Mouse (Mus musculus): ENCODE measurements around the gene Gm4131.

Gene Gm4131

GRCm38 (mm10) chr14:62468119-62468752 lies 98.5 kb downstream of the Gm4131 start:
- H3K4me3 ChIP-seq (replicated peaks; ENCODE audit: low read length), result no peak overlapping the region
- no peaks in the 10 kb centered on the region for H3K9me3 ChIP-seq (ENCODE audit: low read length)

GRCm38 (mm10) chr14:62464966-62465365 lies 101.8 kb downstream of the Gm4131 start:
- Histone ChIP-seq H3K9me3 (ENCODE audit: low read length) (no peaks in the 10 kb centered on the region), H3K4me1 (replicated peaks; ENCODE audit: low read depth, low read length) (peaks cover 22% of the 10 kb centered on the region), H3K27me3 (ENCODE audit: insufficient read depth, low read length) (peaks cover 15% of the 10 kb centered on the region), H3K4me3 (replicated peaks; ENCODE audit: low read length) (peak overlapping the region; percentile 61), H3K36me3 (ENCODE audit: insufficient read depth, low read length) (no peaks in the 10 kb centered on the region)
- TF ChIP-seq CTCF (conservative IDR thresholded peaks at IDR 0.05; ENCODE audit: low read length), result no peak
- TF ChIP-seq POU5F1 (IDR thresholded peaks at IDR 0.05; ENCODE audit: borderline replicate concordance, low read length), result no peak

More at GRCm38 (mm10) chr14:62468119-62468752, 98.5 kb downstream of the Gm4131 start:
- no peak for TF ChIP-seq NANOG (IDR thresholded peaks at IDR 0.05; ENCODE audit: borderline replicate concordance, low read length)
- no peak for TF ChIP-seq CTCF (conservative IDR thresholded peaks at IDR 0.05; ENCODE audit: low read length)
- no peak for TF ChIP-seq POU5F1 (IDR thresholded peaks at IDR 0.05; ENCODE audit: borderline replicate concordance, low read length)
- peaks cover 22% of the 10 kb centered on the region for H3K4me1 ChIP-seq (replicated peaks; ENCODE audit: low read depth, low read length)
- peaks cover 11% of the 10 kb centered on the region for H3K27me3 ChIP-seq (ENCODE audit: insufficient read depth, low read length)
- H3K36me3 ChIP-seq (ENCODE audit: insufficient read depth, low read length), result no peaks in the 10 kb centered on the region

DNA sequence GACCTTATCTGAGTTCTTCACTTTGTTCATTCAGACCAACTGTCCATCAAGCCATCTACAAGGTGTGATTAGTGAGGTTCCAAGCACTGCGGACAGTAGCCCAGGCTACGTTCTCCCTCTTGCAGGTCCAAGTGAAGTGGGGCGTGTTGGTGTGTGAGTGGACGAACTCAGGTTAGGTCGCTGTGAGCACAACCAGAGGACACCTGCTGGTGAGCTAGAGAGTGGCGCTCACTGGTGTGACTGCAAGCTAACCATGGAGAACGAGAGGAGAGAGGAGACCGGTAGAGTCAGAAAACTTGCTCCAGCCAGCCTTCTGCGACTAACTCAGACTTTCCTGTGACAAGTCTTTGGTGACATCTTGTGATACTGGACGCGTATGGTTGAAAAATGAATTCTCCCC lies 107.2 kb downstream of the Gm4131 start:
- no peaks in the 10 kb centered on the region for H3K36me3 ChIP-seq (ENCODE audit: insufficient read depth, low read length)
- H3K9me3 ChIP-seq (ENCODE audit: low read length), result no peaks in the 10 kb centered on the region
- H3K4me1 ChIP-seq (replicated peaks; ENCODE audit: low read depth, low read length), result peaks cover 20% of the 10 kb centered on the region
- TF ChIP-seq POU5F1 (IDR thresholded peaks at IDR 0.05; ENCODE audit: borderline replicate concordance, low read length), result no peak
- TF ChIP-seq CTCF (conservative IDR thresholded peaks at IDR 0.05; ENCODE audit: low read length), result 0 out of 2 replicates have a peak, but pooled peaks have one; percentile 17
- peaks cover 15% of the 10 kb centered on the region for H3K27me3 ChIP-seq (ENCODE audit: insufficient read depth, low read length)
- H3K4me3 ChIP-seq (replicated peaks; ENCODE audit: low read length), result no peak overlapping the region

- peaks cover 9% of the 10 kb centered on the region for H3K4me1 ChIP-seq (replicated peaks; ENCODE audit: low read depth, low read length)
- peaks cover 8% of the 10 kb centered on the region; the same call in 1 of the 2 replicates for H3K27me3 ChIP-seq (ENCODE audit: insufficient read depth, low read length)
- no peaks in the 10 kb centered on the region for H3K9me3 ChIP-seq (ENCODE audit: low read length)
- no peak overlapping the region for H3K4me3 ChIP-seq (replicated peaks; ENCODE audit: low read length)
- H3K36me3 ChIP-seq (ENCODE audit: insufficient read depth, low read length), result no peaks in the 10 kb centered on the region
- TF ChIP-seq CTCF (conservative IDR thresholded peaks at IDR 0.05; ENCODE audit: low read length), result no peak; the same call in 1 of the 2 replicates
- TF ChIP-seq NANOG (IDR thresholded peaks at IDR 0.05; ENCODE audit: borderline replicate concordance, low read length), result no peak
- no peak for TF ChIP-seq POU5F1 (IDR thresholded peaks at IDR 0.05; ENCODE audit: borderline replicate concordance, low read length)
Observed at GRCm38 (mm10) chr14:62457420-62458181, 109.1 kb downstream of the Gm4131 start.

GRCm38 (mm10) chr14:62456239-62456747 lies 110.4 kb downstream of the Gm4131 start, which contains the start of gene Gucy1b2:
TSS of gene Gucy1b2 (minus strand) at chr14:62456289.
- no peak for TF ChIP-seq NANOG (IDR thresholded peaks at IDR 0.05; ENCODE audit: borderline replicate concordance, low read length)
- no peak for TF ChIP-seq POU5F1 (IDR thresholded peaks at IDR 0.05; ENCODE audit: borderline replicate concordance, low read length)
- TF ChIP-seq CTCF (conservative IDR thresholded peaks at IDR 0.05; ENCODE audit: low read length), result no peak
- Histone ChIP-seq H3K4me3 (replicated peaks; ENCODE audit: low read length) (no peak within 1 kb of the TSS), H3K27me3 (ENCODE audit: insufficient read depth, low read length) (peaks cover 8% of the 10 kb centered on the region; the same call in 1 of the 2 replicates), H3K36me3 (ENCODE audit: insufficient read depth, low read length) (no peaks in the 10 kb centered on the region), H3K9me3 (ENCODE audit: low read length) (no peaks in the 10 kb centered on the region), H3K4me1 (replicated peaks; ENCODE audit: low read depth, low read length) (peaks cover 9% of the 10 kb centered on the region)

- H3K4me3 ChIP-seq (replicated peaks; ENCODE audit: low read length), result no peak overlapping the region
- no peaks in the 10 kb centered on the region for H3K36me3 ChIP-seq (ENCODE audit: insufficient read depth, low read length)
- H3K4me1 ChIP-seq (replicated peaks; ENCODE audit: low read depth, low read length), result peaks cover 9% of the 10 kb centered on the region
- H3K27me3 ChIP-seq (ENCODE audit: insufficient read depth, low read length), result peaks cover 8% of the 10 kb centered on the region; the same call in 1 of the 2 replicates
- TF ChIP-seq NANOG (IDR thresholded peaks at IDR 0.05; ENCODE audit: borderline replicate concordance, low read length) (no peak), POU5F1 (IDR thresholded peaks at IDR 0.05; ENCODE audit: borderline replicate concordance, low read length) (no peak), CTCF (conservative IDR thresholded peaks at IDR 0.05; ENCODE audit: low read length) (no peak)
- no peaks in the 10 kb centered on the region for H3K9me3 ChIP-seq (ENCODE audit: low read length)
Observed at GRCm38 (mm10) chr14:62455570-62455879, 111.2 kb downstream of the Gm4131 start.

- H3K36me3 ChIP-seq (ENCODE audit: insufficient read depth, low read length), result no peaks in the 10 kb centered on the region
- peaks cover 9% of the 10 kb centered on the region for H3K4me1 ChIP-seq (replicated peaks; ENCODE audit: low read depth, low read length)
- TF ChIP-seq NANOG (IDR thresholded peaks at IDR 0.05; ENCODE audit: borderline replicate concordance, low read length) (no peak), CTCF (conservative IDR thresholded peaks at IDR 0.05; ENCODE audit: low read length) (no peak)
- H3K4me3 ChIP-seq (replicated peaks; ENCODE audit: low read length), result no peak overlapping the region
- H3K27me3 ChIP-seq (ENCODE audit: insufficient read depth, low read length), result peaks cover 8% of the 10 kb centered on the region; the same call in 1 of the 2 replicates
- H3K9me3 ChIP-seq (ENCODE audit: low read length), result no peaks in the 10 kb centered on the region
Observed at GRCm38 (mm10) chr14:62454760-62455569, 111.8 kb downstream of the Gm4131 start.

DNA sequence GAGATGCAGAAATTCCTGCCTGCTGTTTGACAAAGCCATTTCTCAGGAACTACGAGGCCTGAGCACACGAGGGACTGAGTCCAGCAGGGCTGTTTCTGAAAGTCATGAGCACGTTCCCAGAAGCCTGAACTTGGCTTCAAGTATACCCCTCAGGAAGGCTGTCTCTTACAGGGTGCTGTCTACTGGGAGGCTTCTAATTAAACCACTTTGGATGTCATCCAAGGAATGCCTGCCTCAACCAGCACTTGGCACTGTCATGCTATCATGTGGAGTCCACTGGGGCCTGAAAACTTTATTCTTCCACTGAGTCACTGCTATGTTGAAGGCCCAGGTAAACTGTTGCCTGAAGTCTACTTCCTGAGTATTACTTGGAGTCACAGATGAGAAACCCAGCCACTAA lies 112.6 kb downstream of the Gm4131 start:
- H3K4me3 ChIP-seq (replicated peaks; ENCODE audit: low read length), result no peak overlapping the region
- TF ChIP-seq CTCF (conservative IDR thresholded peaks at IDR 0.05; ENCODE audit: low read length), result no peak
- TF ChIP-seq NANOG (IDR thresholded peaks at IDR 0.05; ENCODE audit: borderline replicate concordance, low read length), result no peak
- TF ChIP-seq POU5F1 (IDR thresholded peaks at IDR 0.05; ENCODE audit: borderline replicate concordance, low read length), result no peak
- peaks cover 9% of the 10 kb centered on the region for H3K4me1 ChIP-seq (replicated peaks; ENCODE audit: low read depth, low read length)
- H3K27me3 ChIP-seq (ENCODE audit: insufficient read depth, low read length), result peaks cover 8% of the 10 kb centered on the region; the same call in 1 of the 2 replicates
- H3K36me3 ChIP-seq (ENCODE audit: insufficient read depth, low read length), result no peaks in the 10 kb centered on the region
- no peaks in the 10 kb centered on the region for H3K9me3 ChIP-seq (ENCODE audit: low read length)

Data from E14TG2a.4 (cell line).